Mouse (Mus musculus): Measurements from ENCODE around the gene Tmem117.

- no peak for TF ChIP-seq CTCF (IDR thresholded peaks at IDR 0.05; ENCODE audit: low read depth)
- TF ChIP-seq EP300 (optimal IDR thresholded peaks at IDR 0.05), result no peak
These were observed 479.6 kb downstream of the Tmem117 start for GRCm38 (mm10) chr15:95108626-95109025.

Measured in stomach, postnatal 0 days (tissue).